Mouse (Mus musculus) kidney, adult 8-10 months (tissue): ENCODE results near the gene Gprc5d.

Source experiments
- DNase-seq, 2 experiments: peaks; one replicate each; pipeline ENCODE4 v3.0.0; 2022

The Gprc5d gene

DNA sequence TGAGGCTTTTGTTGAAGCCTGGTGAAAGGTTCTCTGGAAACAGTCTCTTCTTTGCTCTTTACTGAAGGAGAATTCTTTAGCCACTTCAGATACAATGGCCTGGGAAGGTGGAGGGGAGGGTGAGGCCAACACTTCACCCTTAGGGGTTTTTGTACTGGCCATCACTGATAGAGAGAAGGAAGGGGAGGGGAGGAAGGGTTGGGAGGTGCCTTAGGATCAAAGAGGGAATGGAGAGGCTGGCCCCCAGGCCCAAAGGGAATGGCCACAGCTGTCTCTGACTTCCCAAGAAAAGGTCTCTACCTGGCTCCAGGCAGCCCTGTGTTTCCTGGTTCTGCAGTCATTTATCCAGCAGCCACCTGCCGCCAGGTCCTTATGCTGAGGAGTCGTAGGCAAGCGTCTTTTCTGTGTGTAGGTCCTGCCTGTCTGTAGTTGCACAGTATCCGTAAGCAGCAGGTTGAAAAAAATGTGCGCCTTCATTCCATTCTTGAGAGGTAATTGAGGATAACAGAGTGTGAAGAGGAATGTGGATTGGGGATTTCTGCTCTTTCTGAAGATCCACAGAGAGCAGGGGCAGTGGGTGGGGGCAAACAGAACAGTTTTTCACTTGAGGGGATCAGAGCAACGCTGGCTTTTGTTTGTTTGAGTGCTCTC, 51.2 kb downstream of the Gprc5d start:
- DNase-seq = no peak

DNA sequence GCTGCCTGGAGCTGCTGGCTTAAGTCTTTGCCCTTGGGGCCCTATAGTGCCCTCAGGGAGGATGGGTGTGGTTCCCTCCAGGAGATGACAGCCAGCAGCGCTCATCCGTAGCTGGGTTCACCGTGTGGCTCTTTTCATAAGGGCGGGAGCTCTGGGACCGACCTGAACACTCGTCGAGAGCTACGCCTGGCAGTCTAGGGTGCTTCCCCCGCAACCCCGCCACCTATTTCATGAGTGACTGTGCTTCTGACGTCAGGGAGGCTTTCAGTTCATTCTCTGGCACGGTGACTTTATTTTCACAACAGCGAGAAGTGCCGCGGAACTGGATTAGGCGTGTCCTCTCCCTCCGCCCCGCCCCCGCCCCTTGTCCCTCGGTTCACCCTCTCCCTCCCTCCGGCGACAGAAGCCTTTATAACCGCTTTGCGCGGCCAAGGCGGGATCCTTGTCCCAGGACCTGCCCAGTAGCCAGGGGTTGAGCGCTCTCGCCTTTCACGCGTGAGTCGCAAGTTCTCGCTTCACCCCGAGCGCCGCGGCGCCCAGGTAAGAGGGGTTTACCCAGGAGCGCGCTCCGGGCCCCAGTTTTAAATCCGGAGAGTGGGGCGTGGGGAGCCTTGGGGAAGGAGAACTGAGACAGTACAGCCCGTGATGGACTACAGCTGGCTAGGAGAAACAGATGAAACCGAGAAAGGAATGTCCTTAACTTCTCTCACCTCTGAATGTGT, 52.7 kb downstream of the Gprc5d start, which contains the start of gene Gprc5a:
Gprc5a (plus strand) TSS at position 416 of the 722 bp plus-strand sequence.
- peak; percentile 36 to 38 for DNase-seq

DNA sequence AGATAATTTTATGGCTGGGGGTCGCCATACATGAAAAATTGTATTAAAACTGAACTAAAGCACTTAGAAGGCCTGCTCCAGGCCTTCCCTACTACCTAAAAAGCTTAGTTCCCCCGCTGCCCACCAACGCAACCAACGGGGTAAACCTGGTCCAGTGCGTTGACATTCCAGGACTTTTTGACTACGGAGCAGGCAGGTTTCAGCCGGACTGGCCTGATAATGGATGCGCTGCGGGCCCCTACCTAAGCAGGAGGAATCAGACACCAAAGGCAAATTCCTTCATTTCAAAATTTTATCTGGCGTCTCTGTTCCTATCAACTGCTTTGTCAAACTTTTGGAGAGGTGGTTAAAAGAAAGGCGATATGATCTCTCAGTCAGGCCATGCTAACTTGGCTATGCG, 53.5 kb downstream of the Gprc5d start:
- DNase-seq = no peak

DNA sequence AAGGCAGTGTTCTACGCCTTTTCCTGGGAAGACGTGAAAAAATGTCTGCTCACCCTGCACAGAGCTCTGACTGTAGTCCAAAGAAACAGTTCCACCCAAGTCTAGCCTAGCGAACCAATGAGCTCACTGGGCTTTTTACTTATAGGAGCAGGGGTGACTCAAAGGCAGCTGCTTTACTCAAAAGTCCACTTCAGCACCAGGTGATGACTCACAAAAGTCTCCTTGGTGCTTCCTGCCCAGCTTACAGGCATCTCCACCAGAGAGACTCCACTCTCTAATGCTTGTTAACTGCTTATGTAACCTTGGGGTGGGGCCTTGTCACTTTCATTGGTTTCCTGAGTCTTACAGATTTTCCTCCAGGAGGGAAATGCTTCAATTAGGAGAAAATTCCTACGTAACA, 57.4 kb downstream of the Gprc5d start:
- no peak for DNase-seq
